Mouse (Mus musculus) intestine, embryonic 14.5 days (tissue): ENCODE data around the gene Ryr3. TPM values are rescaled to one million over a fixed set of nuclear protein-coding genes. Genes with fewer than 3 reads are reported as not detected.

ENCODE experiments used
- ATAC-seq: fragments of 200-750 bp; cut with Nextera tagmentation; replicated peaks from 2 replicates; pipeline ENCODE4 v1.8.0; 2017; ENCODE audit warnings: low read depth, moderate number of reproducible peaks, moderate TSS enrichment, moderate library complexity; ENCODE audit not compliant: low FRiP score, low TSS enrichment
- DNase-seq: peaks from one replicate; pipeline ENCODE4 v3.0.0-alpha.2; 2018; ENCODE audit warnings: low spot score
- H3K27ac ChIP-seq: fragments of 300-500 bp; sonication (generic); 2 replicates; pipeline ENCODE4 v1.5.1; 2014; ENCODE audit warnings: low read depth, mild to moderate bottlenecking, control low read depth
- H3K27me3 ChIP-seq: fragments of 300-500 bp; sonication (generic); replicated peaks from 2 replicates; pipeline ENCODE4 v1.6.1; 2014; ENCODE audit warnings: low read length, control low read depth; ENCODE audit not compliant: control insufficient read depth, insufficient read depth
- H3K36me3 ChIP-seq: fragments of 300-500 bp; sonication (generic); 2 replicates; pipeline ENCODE4 v1.6.1; 2014; ENCODE audit warnings: low read length, control low read depth; ENCODE audit not compliant: control insufficient read depth, insufficient read depth
- H3K4me1 ChIP-seq: fragments of 300-500 bp; sonication (generic); replicated peaks from 2 replicates; pipeline ENCODE4 v1.6.1; 2014; ENCODE audit warnings: low read length, control low read depth, mixed read lengths; ENCODE audit not compliant: control insufficient read depth, insufficient read depth
- H3K4me2 ChIP-seq: fragments of 300-500 bp; sonication (generic); 2 replicates; pipeline ENCODE4 v1.6.1; 2014; ENCODE audit warnings: low read length
- H3K4me3 ChIP-seq: fragments of 300-500 bp; sonication (generic); 2 replicates; pipeline ENCODE4 v1.5.1; 2014; ENCODE audit warnings: low read depth, low read length, control low read depth, mixed read lengths
- H3K9ac ChIP-seq: fragments of 300-500 bp; sonication (generic); 2 replicates; pipeline ENCODE4 v1.6.1; 2014; ENCODE audit warnings: mild to moderate bottlenecking, low read length
- H3K9me3 ChIP-seq: fragments of 300-500 bp; sonication (generic); 2 replicates; pipeline ENCODE4 v1.6.1; 2016; ENCODE audit warnings: low read length, control low read depth; ENCODE audit not compliant: control insufficient read depth
- WGBS: fragments of 180-500 bp; shearing (Covaris S2); extraction: QIAGEN DNeasy Blood & Tissue Kit; methylation state at CpG from one replicate; pipeline ENCODE4 v1.1.7; 2014; 5-methylcytosine and 5-hydroxymethylcytosine counted together
- polyA plus RNA-seq: library from polyadenylated mRNA; unstranded; fragments of >200 nt; fragmentation: Nextera tagmentation; extraction: Ambion mirVana; gene quantifications from 2 replicates; pipeline ENCODE4 v1.2.1, GENCODE M21; 2014

The Ryr3 gene
- polyA plus RNA-seq, 1 experiment from 2014 or later: 3.1 TPM

GRCm38 (mm10) chr2:112676721-112677120 is 540.2 kb downstream of the Ryr3 start:
- Histone ChIP-seq H3K9ac (no peak overlapping the region), H3K4me3 (no peak overlapping the region), H3K27me3 (no peaks in the 10 kb centered on the region), H3K4me2 (no peak overlapping the region), H3K27ac (no peak overlapping the region), H3K36me3 (no peaks in the 10 kb centered on the region), H3K9me3 (no peaks in the 10 kb centered on the region), H3K4me1 (no peaks in the 10 kb centered on the region)
- 79% methylated on average over 1 of the region's 1 CpGs for WGBS
- ATAC-seq: no peak
- no peak for DNase-seq

GRCm38 (mm10) chr2:112676175-112676574 is 540.7 kb downstream of the Ryr3 start:
- DNase-seq: no peak
- 71% methylated on average over 2 of the region's 2 CpGs for WGBS
- Histone ChIP-seq H3K9me3 (no peaks in the 10 kb centered on the region), H3K27ac (no peak overlapping the region), H3K4me3 (no peak overlapping the region), H3K36me3 (no peaks in the 10 kb centered on the region), H3K9ac (no peak overlapping the region), H3K27me3 (no peaks in the 10 kb centered on the region), H3K4me1 (no peaks in the 10 kb centered on the region), H3K4me2 (no peak overlapping the region)
- ATAC-seq: no peak

- 50% methylated on average over 3 of the region's 3 CpGs for WGBS
These were observed 547.4 kb downstream of the Ryr3 start for GRCm38 (mm10) chr2:112669461-112669860.

DNA sequence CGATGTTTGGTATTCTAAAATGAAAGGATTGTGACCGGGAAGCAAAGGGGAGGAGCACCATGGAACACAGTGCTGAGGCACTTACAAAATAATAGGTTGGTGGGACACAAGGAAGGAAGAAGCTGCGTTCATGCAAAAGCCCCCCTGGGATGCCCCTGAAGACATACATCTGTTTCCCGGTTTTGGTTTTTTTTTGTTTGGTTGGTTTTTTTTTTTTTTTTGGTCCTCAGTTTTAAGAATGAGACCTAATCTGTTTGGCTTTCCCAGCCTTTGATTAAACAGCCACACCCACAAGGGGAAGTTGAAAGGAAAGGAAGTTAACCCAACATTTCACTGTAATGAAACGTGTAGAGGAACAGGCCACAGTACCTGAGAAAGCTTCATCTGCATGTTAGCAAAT is 560.8 kb downstream of the Ryr3 start:
- H3K36me3 ChIP-seq: no peaks in the 10 kb centered on the region
- no peaks in the 10 kb centered on the region for H3K9me3 ChIP-seq
- DNase-seq: no peak
- no peak overlapping the region for H3K27ac ChIP-seq
- 58% methylated on average over 5 of the region's 5 CpGs for WGBS
- H3K4me1 ChIP-seq: no peaks in the 10 kb centered on the region
- no peak for ATAC-seq
- no peaks in the 10 kb centered on the region for H3K27me3 ChIP-seq
- no peak overlapping the region for H3K9ac ChIP-seq
- no peak overlapping the region for H3K4me3 ChIP-seq
- no peak overlapping the region for H3K4me2 ChIP-seq

More at GRCm38 (mm10) chr2:112669461-112669860, 547.4 kb downstream of the Ryr3 start:
- DNase-seq (no peak), ATAC-seq (no peak)
- H3K9ac ChIP-seq: no peak overlapping the region
- H3K4me1 ChIP-seq: no peaks in the 10 kb centered on the region
- H3K4me2 ChIP-seq: no peak overlapping the region
- H3K27ac ChIP-seq: no peak overlapping the region
- H3K27me3 ChIP-seq: no peaks in the 10 kb centered on the region
- H3K9me3 ChIP-seq: no peaks in the 10 kb centered on the region
- H3K36me3 ChIP-seq: no peaks in the 10 kb centered on the region
- no peak overlapping the region for H3K4me3 ChIP-seq

- 79% methylated on average over 3 of the region's 3 CpGs for WGBS
- no peaks in the 10 kb centered on the region for H3K9me3 ChIP-seq
These were observed 563.1 kb downstream of the Ryr3 start for GRCm38 (mm10) chr2:112653836-112654235.

GRCm38 (mm10) chr2:112637206-112637605 is 579.7 kb downstream of the Ryr3 start:
- Histone ChIP-seq H3K4me3 (no peak overlapping the region), H3K4me2 (no peak overlapping the region), H3K36me3 (peaks cover 1% of the 10 kb centered on the region; the same call in 1 of the 2 replicates), H3K27ac (no peak overlapping the region), H3K27me3 (no peaks in the 10 kb centered on the region), H3K4me1 (no peaks in the 10 kb centered on the region), H3K9me3 (no peaks in the 10 kb centered on the region), H3K9ac (no peak overlapping the region)
- no peak for DNase-seq
- WGBS: 92% methylated on average over 5 of the region's 5 CpGs
- ATAC-seq: no peak

More at GRCm38 (mm10) chr2:112653836-112654235, 563.1 kb downstream of the Ryr3 start:
- ATAC-seq (no peak), DNase-seq (no peak)
- Histone ChIP-seq H3K4me3 (no peak overlapping the region), H3K27me3 (no peaks in the 10 kb centered on the region), H3K9ac (no peak overlapping the region), H3K4me1 (no peaks in the 10 kb centered on the region), H3K36me3 (no peaks in the 10 kb centered on the region), H3K4me2 (no peak overlapping the region), H3K27ac (no peak overlapping the region)

GRCm38 (mm10) chr2:112632536-112632935 is 584.4 kb downstream of the Ryr3 start:
- no peak overlapping the region for H3K4me2 ChIP-seq
- no peaks in the 10 kb centered on the region for H3K27me3 ChIP-seq
- ATAC-seq: no peak
- peaks cover 16% of the 10 kb centered on the region; the same call in 1 of the 2 replicates for H3K36me3 ChIP-seq
- H3K9me3 ChIP-seq: no peaks in the 10 kb centered on the region
- no peak overlapping the region for H3K9ac ChIP-seq
- H3K4me3 ChIP-seq: no peak overlapping the region
- WGBS: 91% methylated on average over 9 of the region's 9 CpGs
- DNase-seq: no peak
- H3K27ac ChIP-seq: no peak overlapping the region
- no peaks in the 10 kb centered on the region for H3K4me1 ChIP-seq

- H3K27ac ChIP-seq: no peak overlapping the region
- no peak overlapping the region for H3K4me2 ChIP-seq
- H3K4me3 ChIP-seq: no peak overlapping the region
- H3K9me3 ChIP-seq: no peaks in the 10 kb centered on the region
- peaks cover 16% of the 10 kb centered on the region; the same call in 1 of the 2 replicates for H3K36me3 ChIP-seq
- DNase-seq: no peak
- no peaks in the 10 kb centered on the region for H3K27me3 ChIP-seq
- no peak overlapping the region for H3K9ac ChIP-seq
- 86% methylated on average over 11 of the region's 11 CpGs for WGBS
- no peak for ATAC-seq
- no peaks in the 10 kb centered on the region for H3K4me1 ChIP-seq
These were observed 586.2 kb downstream of the Ryr3 start for GRCm38 (mm10) chr2:112630669-112631068.

- H3K27me3 ChIP-seq: no peaks in the 10 kb centered on the region
- no peaks in the 10 kb centered on the region for H3K4me1 ChIP-seq
- H3K9me3 ChIP-seq: no peaks in the 10 kb centered on the region
- no peak for DNase-seq
- 0 out of 2 replicates have a peak, but pooled peaks cover 3% of the 10 kb centered on the region for H3K36me3 ChIP-seq
- WGBS: 78% methylated on average over 3 of the region's 3 CpGs
- no peak overlapping the region for H3K9ac ChIP-seq
- H3K4me2 ChIP-seq: no peak overlapping the region
- ATAC-seq: no peak
- H3K27ac ChIP-seq: no peak overlapping the region
- H3K4me3 ChIP-seq: no peak overlapping the region
These were observed 591.7 kb downstream of the Ryr3 start for GRCm38 (mm10) chr2:112625156-112625555.
